ENCODE assay signal across 16 mouse cellular contexts in the genomic region with DNA sequence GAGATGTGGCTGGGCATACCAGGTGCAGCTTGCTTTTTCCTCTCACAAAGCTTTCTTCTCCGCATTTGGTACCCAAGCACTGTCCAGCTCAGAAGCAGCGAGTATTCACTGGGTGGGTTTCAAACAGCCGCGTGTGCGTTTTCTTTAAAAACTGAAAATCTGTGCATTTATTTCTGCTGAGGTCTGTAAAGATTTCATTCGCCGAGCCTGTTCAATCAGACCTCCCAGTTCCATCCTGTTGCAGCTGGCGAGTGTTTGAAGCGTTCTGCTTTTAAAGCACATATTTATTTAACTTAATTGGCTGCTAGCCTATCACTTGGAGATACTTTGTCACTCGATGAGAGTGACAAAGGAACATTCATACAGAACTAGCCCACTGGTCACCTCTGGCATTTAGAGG.
DNase-seq lines count a peak whose midpoint lies in the region; ATAC-seq lines count a peak whose summit lies in the region.
"Had no signal": no experiment of that assay in that cellular context is flagged by ENCODE, and none has a peak within 500 bp of the region (broad histone marks: within the 10 kb centered on the region; RNA-seq: fewer than 3 reads in every experiment).

No protein-coding gene starts in this region.

- H3K9me3 ChIP-seq in heart, embryonic 13.5 days, result no peaks in the 10 kb centered on the region
- no peaks in the 10 kb centered on the region for H3K9me3 ChIP-seq in neural tube, embryonic 11.5 days (ENCODE audit: control insufficient read depth, low read length)
- H3K9me3 ChIP-seq in forebrain, embryonic 16.5 days (ENCODE audit: control insufficient read depth, low read length), result no peaks in the 10 kb centered on the region
- H3K9me3 ChIP-seq: embryonic facial prominence, embryonic 10.5 days; heart, embryonic 15.5 days; hindbrain, embryonic 13.5 days had no signal

- no peak overlapping the region for H3K4me2 ChIP-seq in heart, embryonic 13.5 days
- no peak overlapping the region for H3K4me2 ChIP-seq in neural tube, embryonic 11.5 days (ENCODE audit: low read depth)
- H3K4me2 ChIP-seq in forebrain, embryonic 16.5 days (ENCODE audit: low read length), result no peak overlapping the region
- H3K4me2 ChIP-seq: heart, embryonic 15.5 days; hindbrain, embryonic 13.5 days had no signal

- 53% methylated on average over 10 of the region's 10 CpGs for WGBS in heart, embryonic 13.5 days
- 80% methylated on average over 10 of the region's 10 CpGs for WGBS in neural tube, embryonic 11.5 days
- 46% methylated on average over 10 of the region's 10 CpGs for WGBS in forebrain, embryonic 16.5 days

- H3K9ac ChIP-seq in heart, embryonic 13.5 days, result 0 out of 2 replicates have a peak overlapping the region, but pooled peaks have one; percentile 1
- H3K9ac ChIP-seq in neural tube, embryonic 11.5 days (ENCODE audit: low read length), result no peak overlapping the region
- no peak overlapping the region for H3K9ac ChIP-seq in forebrain, embryonic 16.5 days (replicated peaks; ENCODE audit: low read depth, low read length)
- H3K9ac ChIP-seq: heart, embryonic 15.5 days; hindbrain, embryonic 13.5 days had no signal

- peaks cover 45% of the 10 kb centered on the region for H3K4me1 ChIP-seq in heart, embryonic 13.5 days
- H3K4me1 ChIP-seq in neural tube, embryonic 11.5 days (ENCODE audit: control insufficient read depth, insufficient read depth, low read length), result peaks cover 6% of the 10 kb centered on the region; the same call in 1 of the 2 replicates
- H3K4me1 ChIP-seq in forebrain, embryonic 16.5 days (replicated peaks; ENCODE audit: control insufficient read depth, insufficient read depth, low read length), result peaks cover 8% of the 10 kb centered on the region

- no peak for DNase-seq in heart, adult 18-20 months
- no peak for DNase-seq in neural tube, embryonic 11.5 days (ENCODE audit: low spot score)
- DNase-seq in neural tube, embryonic 10.5 days (ENCODE audit: extremely low spot score, low spot score), result no peak
- DNase-seq in kidney, adult 8-10 months, result no peak
- DNase-seq: adrenal gland, adult 2 months; adrenal gland, postnatal 25 days; cerebellum, adult 2 months; cerebellum, postnatal 10 days; gastrocnemius, postnatal 14 days; heart, postnatal 14 days had no signal

- no peak for ATAC-seq in heart, embryonic 13.5 days (ENCODE audit: extremely low read depth, insufficient number of reproducible peaks, low FRiP score, low TSS enrichment)
- no peak for ATAC-seq in neural tube, embryonic 11.5 days (ENCODE audit: insufficient read depth, low FRiP score, low TSS enrichment)
- ATAC-seq in forebrain, embryonic 16.5 days, result peak; percentile 51; the same call in 1 of the 2 replicates
- ATAC-seq: intestine, embryonic 16.5 days had no signal

- H3K27ac ChIP-seq in heart, embryonic 13.5 days (replicated peaks), result no peak overlapping the region
- 0 out of 2 replicates have a peak overlapping the region, but pooled peaks have one; percentile 35 for H3K27ac ChIP-seq in neural tube, embryonic 11.5 days (ENCODE audit: low read depth, low read length)
- peak overlapping the region; percentile 56 for H3K27ac ChIP-seq in forebrain, embryonic 16.5 days (ENCODE audit: low read length)
- H3K27ac ChIP-seq: embryonic facial prominence, embryonic 10.5 days; heart, embryonic 15.5 days; hindbrain, embryonic 13.5 days had no signal

- no peak overlapping the region for H3K4me3 ChIP-seq in heart, embryonic 13.5 days
- no peak overlapping the region for H3K4me3 ChIP-seq in neural tube, embryonic 11.5 days (ENCODE audit: low read depth, low read length)
- H3K4me3 ChIP-seq in forebrain, embryonic 16.5 days (replicated peaks; ENCODE audit: low read length), result no peak overlapping the region
- H3K4me3 ChIP-seq: embryonic facial prominence, embryonic 10.5 days; heart, embryonic 15.5 days; hindbrain, embryonic 13.5 days had no signal

- no peaks in the 10 kb centered on the region for H3K27me3 ChIP-seq in heart, embryonic 13.5 days (replicated peaks)
- H3K27me3 ChIP-seq in neural tube, embryonic 11.5 days (ENCODE audit: control insufficient read depth, insufficient read depth, low read length), result no peaks in the 10 kb centered on the region
- H3K27me3 ChIP-seq in forebrain, embryonic 16.5 days (replicated peaks; ENCODE audit: control insufficient read depth, insufficient read depth, low read length), result no peaks in the 10 kb centered on the region
- H3K27me3 ChIP-seq: heart, embryonic 15.5 days; hindbrain, embryonic 13.5 days had no signal

- no peaks in the 10 kb centered on the region for H3K36me3 ChIP-seq in heart, embryonic 13.5 days
- no peaks in the 10 kb centered on the region for H3K36me3 ChIP-seq in neural tube, embryonic 11.5 days (ENCODE audit: control insufficient read depth, insufficient read depth, low read length)
- no peaks in the 10 kb centered on the region for H3K36me3 ChIP-seq in forebrain, embryonic 16.5 days (ENCODE audit: control insufficient read depth, insufficient read depth)
- H3K36me3 ChIP-seq: embryonic facial prominence, embryonic 10.5 days; heart, embryonic 15.5 days; hindbrain, embryonic 13.5 days had no signal
